Comparison of ENCODE assay signal across 24 mouse cellular contexts in the genomic region with DNA sequence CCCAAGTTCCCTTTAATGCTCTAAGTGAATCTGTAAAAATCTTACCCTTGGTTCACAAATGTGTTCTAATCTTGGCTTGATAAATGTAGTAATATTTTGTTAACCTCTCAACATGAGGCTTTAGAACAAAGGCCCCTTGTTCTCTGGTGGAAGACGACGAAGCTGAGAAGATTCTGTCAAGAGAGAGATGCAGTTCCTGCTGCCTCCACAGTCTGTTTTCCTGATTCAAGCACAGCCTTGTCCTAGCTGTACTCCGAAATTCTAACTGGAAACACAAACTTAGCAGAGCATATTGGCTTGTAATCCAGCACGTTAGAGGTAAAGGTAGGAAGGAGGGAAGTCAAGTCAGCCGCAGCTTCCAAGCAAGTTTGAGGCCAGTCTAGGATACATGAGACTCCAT.
DNase-seq lines count a peak whose midpoint lies in the region; ATAC-seq and TF ChIP-seq lines count a peak whose summit lies in the region.
"Had no signal": no experiment of that assay in that cellular context is flagged by ENCODE, and none has a peak within 500 bp of the region (broad histone marks: within the 10 kb centered on the region; RNA-seq: fewer than 3 reads in every experiment).

No protein-coding gene starts in this region.

- 57% methylated on average over 5 of the region's 5 CpGs for WGBS in forebrain, postnatal 0 days
- 83% methylated on average over 5 of the region's 5 CpGs for WGBS in forebrain, embryonic 11.5 days
- WGBS in heart, embryonic 15.5 days = 63% methylated on average over 5 of the region's 5 CpGs
- 67% methylated on average over 5 of the region's 5 CpGs for WGBS in lung, embryonic 15.5 days

- no peak overlapping the region for H3K4me3 ChIP-seq in forebrain, postnatal 0 days (ENCODE audit: low read depth, low read length)
- no peak overlapping the region for H3K4me3 ChIP-seq in forebrain, embryonic 11.5 days (ENCODE audit: low read depth, low read length)
- no peak overlapping the region for H3K4me3 ChIP-seq in heart, embryonic 15.5 days
- no peak overlapping the region for H3K4me3 ChIP-seq in lung, embryonic 15.5 days
- H3K4me3 ChIP-seq in cortical plate, adult 2 months (ENCODE audit: insufficient read depth, low read length) = no peak overlapping the region
- H3K4me3 ChIP-seq: forebrain, embryonic 10.5 days; midbrain, embryonic 12.5 days; neural tube, embryonic 12.5 days; stomach, embryonic 15.5 days had no signal

- peak; percentile 38 for TF ChIP-seq CTCF in forebrain, postnatal 0 days (IDR thresholded peaks at IDR 0.05; ENCODE audit: low read depth)
- TF ChIP-seq CTCF in cortical plate, adult 2 months (IDR thresholded peaks at IDR 0.05; ENCODE audit: extremely low read depth, insufficient read depth, low read length) = no peak

- no peaks in the 10 kb centered on the region for H3K27me3 ChIP-seq in forebrain, postnatal 0 days (ENCODE audit: insufficient read depth, low read length)
- H3K27me3 ChIP-seq in forebrain, embryonic 11.5 days (ENCODE audit: control insufficient read depth, insufficient read depth, low read length) = no peaks in the 10 kb centered on the region
- H3K27me3 ChIP-seq in heart, embryonic 15.5 days = no peaks in the 10 kb centered on the region
- no peaks in the 10 kb centered on the region for H3K27me3 ChIP-seq in lung, embryonic 15.5 days
- H3K27me3 ChIP-seq: midbrain, embryonic 12.5 days; neural tube, embryonic 12.5 days; stomach, embryonic 15.5 days had no signal

- ATAC-seq in forebrain, postnatal 0 days = peak; percentile 32; the same call in 1 of the 2 replicates
- no peak for ATAC-seq in forebrain, embryonic 11.5 days (replicated peaks; ENCODE audit: low FRiP score)
- ATAC-seq in heart, embryonic 15.5 days (replicated peaks; ENCODE audit: insufficient number of reproducible peaks, insufficient read depth, low FRiP score, low read depth) = no peak
- ATAC-seq in lung, embryonic 15.5 days (ENCODE audit: borderline replicate concordance, extremely low read depth, low FRiP score, low TSS enrichment) = no peak
- ATAC-seq: CD4-positive, CD25-positive, alpha-beta regulatory T cell, adult 4 months; inflammation-experienced regulatory T-cells, adult 6 months had no signal

- H3K9me3 ChIP-seq in forebrain, postnatal 0 days (ENCODE audit: low read length) = no peaks in the 10 kb centered on the region
- no peaks in the 10 kb centered on the region for H3K9me3 ChIP-seq in forebrain, embryonic 11.5 days (ENCODE audit: control insufficient read depth, low read length)
- H3K9me3 ChIP-seq in heart, embryonic 15.5 days (replicated peaks) = no peaks in the 10 kb centered on the region
- H3K9me3 ChIP-seq in lung, embryonic 15.5 days = no peaks in the 10 kb centered on the region
- H3K9me3 ChIP-seq: forebrain, embryonic 10.5 days; midbrain, embryonic 12.5 days; neural tube, embryonic 12.5 days; stomach, embryonic 15.5 days had no signal

- H3K36me3 ChIP-seq in forebrain, postnatal 0 days (ENCODE audit: insufficient read depth) = 0 out of 2 replicates have a peak, but pooled peaks cover 13% of the 10 kb centered on the region
- H3K36me3 ChIP-seq in forebrain, embryonic 11.5 days (ENCODE audit: control insufficient read depth, insufficient read depth, low read length) = no peaks in the 10 kb centered on the region; the same call in 1 of the 2 replicates
- peaks cover 26% of the 10 kb centered on the region for H3K36me3 ChIP-seq in heart, embryonic 15.5 days
- peaks cover 18% of the 10 kb centered on the region for H3K36me3 ChIP-seq in lung, embryonic 15.5 days

- no peak for TF ChIP-seq POLR2A in cortical plate, adult 2 months (IDR thresholded peaks at IDR 0.05; ENCODE audit: extremely low read depth, insufficient read depth, low read length)

- H3K9ac ChIP-seq in forebrain, postnatal 0 days = no peak overlapping the region
- no peak overlapping the region for H3K9ac ChIP-seq in forebrain, embryonic 11.5 days (ENCODE audit: low read length)
- H3K9ac ChIP-seq in heart, embryonic 15.5 days = no peak overlapping the region
- no peak overlapping the region for H3K9ac ChIP-seq in lung, embryonic 15.5 days
- H3K9ac ChIP-seq: hindbrain, embryonic 14.5 days; liver, embryonic 14.5 days; midbrain, embryonic 12.5 days; neural tube, embryonic 12.5 days; stomach, embryonic 15.5 days had no signal

- H3K27ac ChIP-seq in forebrain, postnatal 0 days (ENCODE audit: low read depth, low read length) = no peak overlapping the region
- H3K27ac ChIP-seq in forebrain, embryonic 11.5 days (ENCODE audit: low read depth, low read length) = no peak overlapping the region
- peak overlapping the region; percentile 35; the same call in 1 of the 2 replicates for H3K27ac ChIP-seq in heart, embryonic 15.5 days
- H3K27ac ChIP-seq in lung, embryonic 15.5 days = peak overlapping the region; percentile 82
- H3K27ac ChIP-seq in cortical plate, adult 2 months (ENCODE audit: insufficient read depth, low read length) = 0 out of 2 replicates have a peak overlapping the region, but pooled peaks have one; percentile 29
- H3K27ac ChIP-seq: forebrain, embryonic 10.5 days; hindbrain, embryonic 14.5 days; liver, embryonic 14.5 days; midbrain, embryonic 12.5 days; neural tube, embryonic 12.5 days; stomach, embryonic 15.5 days had no signal

- no peaks in the 10 kb centered on the region for H3K4me1 ChIP-seq in forebrain, postnatal 0 days (ENCODE audit: insufficient read depth)
- H3K4me1 ChIP-seq in forebrain, embryonic 11.5 days (replicated peaks; ENCODE audit: control insufficient read depth, insufficient read depth, low read length) = no peaks in the 10 kb centered on the region
- peaks cover 22% of the 10 kb centered on the region for H3K4me1 ChIP-seq in heart, embryonic 15.5 days (replicated peaks)
- H3K4me1 ChIP-seq in lung, embryonic 15.5 days = peaks cover 18% of the 10 kb centered on the region
- H3K4me1 ChIP-seq in cortical plate, adult 2 months (ENCODE audit: control insufficient read depth, insufficient read depth, low read length) = peaks cover 3% of the 10 kb centered on the region
- H3K4me1 ChIP-seq: forebrain, embryonic 10.5 days; neural tube, embryonic 12.5 days had no signal

- DNase-seq in forebrain, postnatal 0 days = peak; percentile 35
- DNase-seq in forebrain, embryonic 11.5 days (ENCODE audit: low spot score) = no peak
- DNase-seq in heart, adult 18-20 months = no peak
- DNase-seq in lung, postnatal 36 days = no peak
- DNase-seq in spleen, postnatal 4 days (ENCODE audit: low spot score in 2 of 2) = no peak
- DNase-seq: cerebellum, adult 9-10 months; heart, postnatal 4 days; kidney, adult 18-20 months; kidney, postnatal 4 days; lung, postnatal 10 days; right cerebral cortex, postnatal 4 days; thymus, adult 2 months; thymus, postnatal 4 days had no signal

- H3K4me2 ChIP-seq in forebrain, postnatal 0 days (ENCODE audit: low read depth) = no peak overlapping the region
- H3K4me2 ChIP-seq in forebrain, embryonic 11.5 days (ENCODE audit: low read depth, low read length, severe bottlenecking) = no peak overlapping the region
- H3K4me2 ChIP-seq in heart, embryonic 15.5 days = no peak overlapping the region
- no peak overlapping the region for H3K4me2 ChIP-seq in lung, embryonic 15.5 days
- H3K4me2 ChIP-seq: hindbrain, embryonic 14.5 days; midbrain, embryonic 12.5 days; neural tube, embryonic 12.5 days; stomach, embryonic 15.5 days had no signal

Comparison
In these comparisons a context has a peak if more than half of its experiments do, and no peak if none do; other contexts are left out.
1. H3K27ac ChIP-seq: peak in heart, embryonic 15.5 days (single experiment), lung, embryonic 15.5 days (single experiment) and cortical plate, adult 2 months (single experiment); none in forebrain, postnatal 0 days (single experiment) and forebrain, embryonic 11.5 days (single experiment).